Mouse (Mus musculus) bone marrow macrophage, adult 2 months (primary cell): ENCODE data around the gene Gm11549.

Experiments used
- CTCF ChIP-seq: IDR thresholded peaks from 2 replicates; pipeline ENCODE4 v1.5.1; 2012; ENCODE audit warnings: low read depth, mild to moderate bottlenecking, low read length, moderate library complexity
- POLR2A ChIP-seq: IDR thresholded peaks from 2 replicates; pipeline ENCODE4 v1.6.1; 2012; ENCODE audit warnings: mild to moderate bottlenecking, low read depth, low read length, borderline replicate concordance

GRCm38 (mm10) chr3:36557601-36558000 lies 36.0 kb upstream of the Gm11549 start:
- no peak for TF ChIP-seq CTCF
- TF ChIP-seq POLR2A, result no peak
